Mouse (Mus musculus): ENCODE results near the gene Hoga1. TPM values are rescaled to one million over a fixed set of nuclear protein-coding genes. Genes with fewer than 3 reads are reported as not detected.

The Hoga1 gene
- total RNA-seq, 2 experiments from 2014 or later = 1.3 to 2.2 TPM

- peak in 1 of 2 experiments; percentile 56 for DNase-seq
- intact Hi-C loops (cut with DNase I) = loop anchor here (1.0 kb wide), 1 partner anchor 42 kb away; no protein-coding TSS in a partner anchor
These were observed 23.5 kb upstream of the Hoga1 start for GRCm38 (mm10) chr19:42021681-42022541.

DNA sequence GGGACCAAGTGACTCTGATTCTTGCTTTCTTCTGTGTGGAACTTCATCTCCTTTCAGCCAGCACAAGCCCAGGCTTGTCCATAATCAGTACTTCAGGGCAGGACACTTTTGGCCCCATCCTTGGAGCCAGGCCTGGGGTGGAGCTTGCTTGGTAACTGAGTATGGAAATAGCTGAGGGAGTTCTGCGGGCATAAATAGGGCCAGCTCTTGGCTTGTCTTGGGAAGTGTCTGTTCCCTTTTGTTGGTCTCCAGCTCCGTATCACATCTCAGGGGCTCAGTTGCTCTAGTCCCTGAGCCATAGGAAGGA is 22.9 kb upstream of the Hoga1 start:
- DNase-seq = peak in 1 of 2 experiments; percentile 28
- intact Hi-C loops (cut with DNase I) = no loop called here

DNA sequence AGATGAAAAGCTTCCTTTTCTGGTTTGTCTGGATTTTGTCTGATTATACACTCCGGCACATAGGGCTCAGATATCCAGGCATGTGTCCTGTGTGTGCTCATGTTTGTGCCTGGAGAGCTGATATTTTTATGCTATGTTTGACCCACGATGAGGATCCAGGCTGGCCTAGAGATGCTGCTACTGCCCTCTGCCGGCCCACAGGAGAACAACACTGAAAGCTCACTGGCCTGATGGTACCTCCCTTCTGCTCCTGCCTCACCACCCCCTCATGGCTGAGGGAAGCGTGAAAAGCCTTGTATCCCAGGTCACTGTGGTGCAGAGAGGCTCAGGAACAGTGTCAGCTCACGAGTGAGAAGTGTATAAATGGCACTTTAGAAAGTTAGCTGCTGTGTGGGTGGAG is 19.3 kb upstream of the Hoga1 start:
- peak; percentile 90 to 91 for DNase-seq

DNA sequence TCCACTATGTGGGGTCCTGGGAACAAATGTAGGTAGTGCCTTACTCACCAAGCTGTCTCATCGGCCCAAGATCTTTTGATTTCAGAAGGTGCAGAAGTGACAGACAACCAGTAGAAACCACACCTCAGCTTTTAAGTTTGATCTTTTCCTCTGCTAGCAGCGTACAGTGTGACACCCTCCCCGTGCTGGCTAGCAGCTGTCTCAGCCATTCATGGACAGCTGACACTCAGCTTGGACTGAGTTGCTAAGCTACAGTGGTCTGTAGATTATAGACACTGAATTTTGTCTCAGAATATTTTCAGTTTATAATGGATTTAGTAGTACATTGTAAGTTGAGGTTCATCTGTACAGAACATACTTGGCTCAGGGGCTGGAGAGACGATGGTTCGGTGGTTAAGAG is 14.3 kb upstream of the Hoga1 start:
- intact Hi-C loops (cut with DNase I) = no loop called here
- DNase-seq = no peak

More for the DNA sequence above, 19.3 kb upstream of the Hoga1 start:
- intact Hi-C loops (cut with DNase I) = loop anchor here (2.0 to 5.0 kb wide), 4 partner anchors 43 to 127 kb away; partner anchors contain the start of gene Pgam1

GRCm38 (mm10) chr19:42033611-42034010 is 11.8 kb upstream of the Hoga1 start:
- DNase-seq = no peak
- intact Hi-C loops (cut with DNase I) = no loop called here

GRCm38 (mm10) chr19:42034146-42034775 is 11.1 kb upstream of the Hoga1 start:
- DNase-seq = peak in 1 of 2 experiments; percentile 29
- intact Hi-C loops (cut with DNase I) = no loop called here

DNA sequence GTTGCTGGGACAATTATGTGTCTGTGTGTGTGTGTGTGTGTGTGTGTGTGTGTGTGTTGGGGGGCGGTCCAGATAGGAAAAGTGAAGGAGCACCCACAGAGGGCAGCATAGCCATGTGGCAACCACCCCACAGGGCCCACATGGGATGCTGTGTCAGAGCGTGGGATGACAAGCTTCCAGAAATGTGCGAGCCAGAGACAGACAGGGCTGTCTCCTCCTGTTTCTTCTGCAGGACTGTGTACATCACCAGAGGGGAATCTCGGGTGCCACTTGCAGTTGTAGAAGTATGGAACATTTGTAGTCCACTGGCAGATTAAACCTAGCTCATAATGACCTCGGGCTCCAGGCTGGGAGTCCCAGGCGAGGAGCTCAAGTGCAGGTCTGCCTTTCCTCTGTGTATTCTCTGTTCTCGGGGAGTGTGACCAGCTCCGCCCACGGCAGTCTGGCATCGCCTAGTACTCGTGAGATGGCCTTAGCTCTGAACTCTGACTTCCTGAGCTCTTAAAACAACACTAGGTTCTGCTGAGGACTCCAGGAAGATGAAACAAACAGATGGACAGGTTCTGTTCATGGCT is 10.4 kb upstream of the Hoga1 start:
- DNase-seq = no peak
- intact Hi-C loops (cut with DNase I) = loop anchor here (1.0 to 5.0 kb wide), 3 partner anchors 34 to 132 kb away; no protein-coding TSS in a partner anchor

- peak; percentile 87 to 91 for DNase-seq
- intact Hi-C loops (cut with DNase I) = loop anchor here (1.0 to 5.0 kb wide), 3 partner anchors 34 to 132 kb away; no protein-coding TSS in a partner anchor
These were observed 9.8 kb upstream of the Hoga1 start, which contains the start of gene Ankrd2 for GRCm38 (mm10) chr19:42035456-42036248. TSS of gene Ankrd2 (plus strand) at chr19:42036000.

DNA sequence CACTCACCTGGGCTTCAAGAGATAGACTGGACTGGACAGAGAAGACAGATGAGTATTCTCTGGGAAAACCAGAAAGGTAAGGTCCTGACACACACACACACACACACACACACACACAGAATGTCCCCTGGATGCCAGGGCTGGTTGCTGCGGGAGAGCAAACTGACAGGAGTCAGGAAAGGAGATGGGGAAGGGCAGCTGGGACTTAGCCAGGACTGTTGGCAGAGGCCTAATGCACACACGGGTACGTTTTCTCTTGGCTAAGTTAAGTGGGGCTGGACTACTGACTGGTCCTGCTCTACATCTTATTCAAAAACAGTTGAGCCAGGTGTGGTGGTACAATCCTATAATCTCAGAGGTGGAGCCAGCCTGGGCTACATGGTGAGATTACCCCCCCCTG is 9.1 kb upstream of the Hoga1 start:
- DNase-seq = no peak
- intact Hi-C loops (cut with DNase I) = loop anchor here (5.0 kb wide), 2 partner anchors 116 to 131 kb away; no protein-coding TSS in a partner anchor

DNA sequence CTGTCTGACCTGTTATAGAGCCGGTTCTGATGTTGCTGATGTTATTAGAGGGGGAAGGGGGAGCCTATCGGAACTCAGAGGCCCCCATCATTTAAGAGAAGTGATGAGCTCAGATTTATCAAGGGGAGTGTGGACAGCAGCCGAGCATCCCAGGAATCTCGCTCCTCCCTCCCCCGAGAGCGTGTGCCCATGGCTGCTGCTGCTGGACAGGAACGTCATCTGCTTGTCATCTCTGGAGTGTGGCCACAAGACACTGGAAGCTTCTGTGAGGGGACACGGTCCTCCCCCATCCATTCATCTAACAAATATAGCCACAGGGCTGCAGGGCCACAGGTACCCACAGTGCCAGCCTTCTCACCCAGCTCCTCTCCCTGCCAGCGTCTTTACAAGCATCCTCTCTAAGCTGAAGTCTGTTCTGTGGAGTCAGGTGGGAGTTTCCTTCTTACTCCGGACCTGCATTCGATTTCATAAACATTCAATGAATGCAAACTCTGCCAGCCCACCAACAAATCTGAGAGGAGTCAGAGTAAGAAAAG is 8.2 kb upstream of the Hoga1 start:
- intact Hi-C loops (cut with DNase I) = loop anchor here (5.0 kb wide), 2 partner anchors 115 to 130 kb away; no protein-coding TSS in a partner anchor
- no peak for DNase-seq

- no peak for DNase-seq
- intact Hi-C loops (cut with DNase I) = loop anchor here (5.0 kb wide), 2 partner anchors 114 to 129 kb away; no protein-coding TSS in a partner anchor
These were observed 7.1 kb upstream of the Hoga1 start for GRCm38 (mm10) chr19:42038310-42038709.

- no peak for DNase-seq
- intact Hi-C loops (cut with DNase I) = no loop called here
These were observed 1.4 kb upstream of the Hoga1 start for GRCm38 (mm10) chr19:42043988-42044387.

DNA sequence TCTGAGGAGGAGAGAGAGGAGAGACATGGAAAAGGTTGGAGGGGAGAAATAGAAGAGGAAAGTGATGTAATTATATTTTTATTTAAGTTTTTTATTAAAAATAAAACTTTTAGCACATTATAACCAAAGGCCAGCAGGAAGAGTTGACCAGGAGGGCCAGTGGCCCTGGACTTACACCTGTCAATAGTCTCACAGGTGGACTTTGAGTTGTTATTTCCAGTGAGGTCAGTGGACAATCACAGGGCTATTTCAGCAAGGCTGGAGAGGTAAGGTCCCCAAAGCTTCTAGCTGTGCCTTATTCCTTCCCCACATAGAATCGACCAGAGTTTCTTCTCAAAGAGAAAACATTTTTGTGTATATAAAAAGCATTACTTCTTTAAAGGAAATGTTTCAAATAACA is 4.8 kb downstream of the Hoga1 start:
- DNase-seq = no peak
- intact Hi-C loops (cut with DNase I) = no loop called here

- intact Hi-C loops (cut with DNase I) = no loop called here
- no peak for DNase-seq
These were observed 5.9 kb downstream of the Hoga1 start for GRCm38 (mm10) chr19:42051351-42051750.

DNA sequence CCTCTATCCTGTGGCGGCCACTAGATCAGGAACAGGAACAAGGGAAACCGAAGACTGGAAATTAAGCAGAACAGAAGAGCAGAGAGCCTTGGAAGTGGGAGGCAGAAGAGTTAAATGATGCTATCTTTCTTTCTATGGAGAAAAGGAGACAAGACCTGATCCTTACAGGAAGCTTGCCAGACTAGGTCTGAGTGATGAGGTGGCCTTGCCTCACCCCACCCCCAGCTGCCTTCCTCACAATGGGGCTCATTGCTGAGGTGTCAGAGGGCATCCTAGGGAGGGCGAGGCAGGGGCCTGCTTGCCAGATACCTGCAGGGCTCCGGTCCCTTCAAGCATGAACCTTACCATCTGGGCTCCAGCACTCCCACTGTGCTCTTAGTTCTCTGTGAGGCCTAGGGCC is 6.5 kb downstream of the Hoga1 start, which contains the start of gene 4933411K16Rik:
Gene 4933411K16Rik, plus strand, starts transcription at position 301 of the 400 bp plus-strand sequence.
- no peak for DNase-seq
- intact Hi-C loops (cut with DNase I) = no loop called here

- DNase-seq = no peak
- intact Hi-C loops (cut with DNase I) = no loop called here
These were observed 8.8 kb downstream of the Hoga1 start for GRCm38 (mm10) chr19:42054255-42054654.

- DNase-seq = peak; percentile 69 to 70
- intact Hi-C loops (cut with DNase I) = no loop called here
These were observed 10.5 kb downstream of the Hoga1 start for GRCm38 (mm10) chr19:42055881-42056280.

GRCm38 (mm10) chr19:42056719-42057409 is 11.5 kb downstream of the Hoga1 start:
- intact Hi-C loops (cut with DNase I) = no loop called here
- no peak for DNase-seq

- intact Hi-C loops (cut with DNase I) = no loop called here
- no peak for DNase-seq
These were observed 13.0 kb downstream of the Hoga1 start for GRCm38 (mm10) chr19:42058426-42058825.

Data from heart, postnatal 10 days (tissue).